Mouse (Mus musculus): ENCODE results near the gene Npas2.

Gene Npas2

DNA sequence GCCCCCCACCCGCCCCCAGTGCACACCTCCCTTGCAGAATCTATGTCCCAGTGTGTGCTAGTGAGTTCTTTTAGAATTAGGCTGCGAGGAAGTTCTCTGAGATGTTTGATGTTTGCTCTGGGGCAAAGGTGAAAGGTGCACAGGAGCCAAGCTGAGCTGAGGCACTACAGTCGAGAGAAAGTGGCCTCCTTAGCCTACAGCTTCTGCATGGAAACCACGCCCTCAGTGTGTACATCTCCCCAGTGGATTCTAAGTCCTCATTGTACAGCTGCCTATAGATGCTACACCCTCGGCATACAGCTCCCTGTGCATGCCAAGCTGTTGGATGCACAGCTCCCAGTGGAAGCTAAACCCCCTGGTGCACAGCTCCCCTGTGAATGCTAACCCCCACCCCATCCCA is 145.9 kb downstream of the Npas2 start:
- ChIA-PET CTCF (interaction anchor here in 2 of 4 experiments (0.6 to 1.4 kb wide), 3 partner anchors 78 to 329 kb away, joined by 3 to 8 read pairs (median 3); no protein-coding TSS in a partner anchor), POLR2A (interaction anchor here in 2 of 4 experiments (0.5 to 0.6 kb wide), 2 partner anchors 51 to 185 kb away, joined by 3 read pairs; no protein-coding TSS in a partner anchor)

- CTCF ChIA-PET = interaction anchor here in 1 of 4 experiments (1.4 kb wide), 1 partner anchor 330 kb away, joined by 8 read pairs; no protein-coding TSS in a partner anchor
These were observed 146.6 kb downstream of the Npas2 start for GRCm38 (mm10) chr1:39340156-39340555.

GRCm38 (mm10) chr1:39340647-39341046 is 147.1 kb downstream of the Npas2 start:
- CTCF ChIA-PET = interaction anchor here in 1 of 4 experiments (0.9 to 1.3 kb wide), 3 partner anchors 10 to 335 kb away, joined by 3 to 4 read pairs (median 3); no protein-coding TSS in a partner anchor
- POLR2A ChIA-PET = no interaction called here

More at GRCm38 (mm10) chr1:39340156-39340555, 146.6 kb downstream of the Npas2 start:
- POLR2A ChIA-PET = interaction anchor here in 1 of 4 experiments (0.6 kb wide), 1 partner anchor 184 kb away, joined by 3 read pairs; no protein-coding TSS in a partner anchor

DNA sequence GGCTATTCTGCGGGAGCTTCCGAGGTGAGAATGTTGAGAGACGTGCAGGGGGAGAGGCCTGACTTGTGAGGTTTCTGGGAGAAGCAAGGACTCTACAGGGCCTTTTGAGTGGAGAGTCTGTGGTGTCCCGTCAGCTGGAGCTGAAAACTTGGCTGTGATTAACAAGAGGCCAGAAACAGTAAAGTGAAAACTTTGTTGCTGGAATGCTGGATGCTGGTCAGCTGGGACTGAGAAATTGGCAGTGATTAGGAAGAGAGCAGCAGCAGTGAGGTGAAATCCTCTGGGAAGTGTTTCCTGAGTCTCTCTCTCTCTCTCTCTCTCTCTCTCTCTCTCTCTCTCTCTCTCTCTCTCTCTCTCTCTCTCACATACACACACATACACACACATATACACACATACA is 148.3 kb downstream of the Npas2 start:
- ChIA-PET POLR2A (interaction anchor here in 1 of 4 experiments (0.5 to 0.6 kb wide), 2 partner anchors 148 to 315 kb away, joined by 4 to 5 read pairs; partner anchors contain the start of gene Npas2), CTCF (interaction anchor here in 1 of 4 experiments (0.6 to 1.5 kb wide), 5 partner anchors 9 to 341 kb away, joined by 3 to 5 read pairs (median 4); no protein-coding TSS in a partner anchor)

- CTCF ChIA-PET = interaction anchor here in 1 of 4 experiments (0.7 kb wide), 1 partner anchor 341 kb away, joined by 3 read pairs; no protein-coding TSS in a partner anchor
- POLR2A ChIA-PET = interaction anchor here in 1 of 4 experiments (0.6 kb wide), 1 partner anchor 317 kb away, joined by 3 read pairs; no protein-coding TSS in a partner anchor
These were observed 149.7 kb downstream of the Npas2 start for GRCm38 (mm10) chr1:39343242-39343641.

DNA sequence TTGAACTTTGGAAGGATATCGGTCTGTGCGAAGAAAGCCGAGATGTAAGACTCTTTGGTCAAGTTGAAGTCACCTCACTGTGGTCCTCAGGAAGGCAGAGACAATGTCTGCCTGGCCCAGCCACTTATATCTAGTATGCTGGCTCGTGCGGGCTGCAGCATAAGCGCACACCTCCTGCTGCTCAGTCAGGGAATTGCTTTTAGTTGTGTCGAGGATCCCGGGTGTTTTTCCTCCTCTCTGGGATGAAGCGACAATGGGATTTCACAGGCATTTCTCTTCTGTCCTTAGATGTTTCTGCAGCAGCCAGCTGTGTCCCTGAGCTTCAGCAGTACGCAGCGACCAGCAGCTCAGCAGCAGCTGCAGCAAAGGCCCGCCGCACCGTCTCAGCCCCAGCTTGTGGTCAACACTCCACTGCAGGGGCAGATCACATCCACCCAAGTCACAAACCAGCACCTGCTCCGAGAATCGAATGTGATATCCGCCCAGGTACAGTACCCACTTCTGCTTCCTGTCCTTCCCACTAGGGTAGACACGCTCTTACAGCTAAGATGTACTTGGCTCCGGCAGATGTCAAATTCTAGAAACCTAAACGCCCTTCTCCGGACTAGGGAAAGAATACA is 151.6 kb downstream of the Npas2 start:
- POLR2A ChIA-PET = interaction anchor here in 1 of 4 experiments (0.6 to 1.4 kb wide), 3 partner anchors 25 to 340 kb away, joined by 3 to 5 read pairs (median 5); no protein-coding TSS in a partner anchor

DNA sequence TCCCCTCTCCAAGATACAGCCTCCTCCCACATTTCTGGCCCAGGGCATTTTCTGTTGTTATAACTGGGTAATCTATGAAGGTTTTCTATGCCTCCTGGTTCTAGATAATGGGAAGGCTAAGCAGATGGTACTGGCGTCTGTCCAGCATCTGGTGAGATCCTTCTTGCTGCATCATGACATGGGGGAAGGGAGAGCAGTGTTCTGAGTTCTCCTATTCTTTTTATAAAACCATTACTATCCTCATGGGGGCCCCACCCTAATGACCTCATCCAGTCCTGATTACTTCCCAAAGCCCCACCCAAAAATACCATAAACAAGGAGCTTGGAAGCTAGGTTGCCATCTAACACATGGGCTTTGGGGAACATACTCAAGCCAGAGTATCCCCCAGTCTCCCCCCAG is 155.5 kb downstream of the Npas2 start:
- ChIA-PET POLR2A (interaction anchor here in 3 of 4 experiments (0.6 to 1.8 kb wide), 12 partner anchors 14 to 339 kb away, joined by 3 to 9 read pairs (median 3); no protein-coding TSS in a partner anchor), CTCF (interaction anchor here in 2 of 4 experiments (0.9 to 1.6 kb wide), 2 partner anchors 27 to 338 kb away, joined by 3 to 7 read pairs; no protein-coding TSS in a partner anchor)

More for the DNA sequence above, 151.6 kb downstream of the Npas2 start:
- CTCF ChIA-PET = interaction anchor here in 2 of 4 experiments (0.6 to 2.0 kb wide), 3 partner anchors 334 to 366 kb away, joined by 3 to 8 read pairs (median 4); no protein-coding TSS in a partner anchor

- CTCF ChIA-PET = interaction anchor here in 2 of 4 experiments (0.5 to 1.6 kb wide), 2 partner anchors 63 to 339 kb away, joined by 3 to 7 read pairs; no protein-coding TSS in a partner anchor
These were observed 155.9 kb downstream of the Npas2 start for GRCm38 (mm10) chr1:39349427-39349826.

DNA sequence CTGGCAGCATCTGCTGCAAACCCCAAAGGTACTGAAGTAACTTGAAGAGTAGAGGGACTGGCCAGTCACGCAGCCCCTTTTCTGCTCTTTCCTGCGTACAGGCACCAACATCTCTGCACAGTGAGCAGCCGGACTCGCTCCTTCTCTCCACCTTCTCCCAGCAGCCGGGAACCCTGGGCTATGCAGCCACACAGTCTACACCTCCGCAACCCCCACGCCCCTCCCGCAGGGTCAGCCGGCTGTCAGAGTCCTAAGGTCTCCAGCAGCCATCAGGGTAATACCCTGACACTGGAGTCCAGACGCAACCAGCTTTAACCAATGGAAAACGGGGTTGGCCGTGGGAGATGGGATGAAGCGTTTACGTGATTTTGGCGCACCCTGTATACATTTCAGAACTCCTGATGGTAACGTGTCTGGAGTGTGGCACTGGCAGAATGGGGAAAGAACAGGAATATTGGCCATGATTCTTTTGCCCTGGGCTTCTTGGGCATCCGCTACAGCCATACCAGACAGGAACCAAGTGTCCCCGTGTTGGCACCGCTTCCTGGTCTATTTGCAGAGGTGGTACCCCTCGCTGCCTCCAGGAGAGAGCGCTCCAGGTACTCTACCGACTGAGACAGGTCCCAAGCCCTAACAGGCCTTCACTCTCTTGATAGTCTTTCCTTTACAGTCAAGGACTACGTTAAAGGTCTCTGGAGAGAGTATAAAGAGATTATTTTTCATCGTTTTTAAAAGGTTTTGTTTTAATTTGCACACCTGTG is 168.4 kb downstream of the Npas2 start:
- CTCF ChIA-PET = interaction anchor here in 1 of 4 experiments (0.7 kb wide), 1 partner anchor 136 kb away, joined by 3 read pairs; no protein-coding TSS in a partner anchor
- POLR2A ChIA-PET = interaction anchor here in 2 of 4 experiments (0.5 to 5.1 kb wide), 5 partner anchors 13 to 609 kb away, joined by 3 to 51 read pairs (median 4); no protein-coding TSS in a partner anchor

More at GRCm38 (mm10) chr1:39349427-39349826, 155.9 kb downstream of the Npas2 start:
- POLR2A ChIA-PET = interaction anchor here (0.5 to 1.8 kb wide), 13 partner anchors 9 to 339 kb away, joined by 3 to 9 read pairs (median 3); no protein-coding TSS in a partner anchor

- CTCF ChIA-PET = interaction anchor here in 2 of 4 experiments (0.7 to 1.5 kb wide), 2 partner anchors 135 to 165 kb away, joined by 5 to 8 read pairs; no protein-coding TSS in a partner anchor
- POLR2A ChIA-PET = interaction anchor here in 3 of 4 experiments (0.7 to 5.1 kb wide), 8 partner anchors 10 to 1359 kb away, joined by 3 to 51 read pairs (median 4); partner anchors contain the start of gene Tbc1d8 (in 1 of the 3)
These were observed 169.0 kb downstream of the Npas2 start for GRCm38 (mm10) chr1:39362515-39362893.

DNA sequence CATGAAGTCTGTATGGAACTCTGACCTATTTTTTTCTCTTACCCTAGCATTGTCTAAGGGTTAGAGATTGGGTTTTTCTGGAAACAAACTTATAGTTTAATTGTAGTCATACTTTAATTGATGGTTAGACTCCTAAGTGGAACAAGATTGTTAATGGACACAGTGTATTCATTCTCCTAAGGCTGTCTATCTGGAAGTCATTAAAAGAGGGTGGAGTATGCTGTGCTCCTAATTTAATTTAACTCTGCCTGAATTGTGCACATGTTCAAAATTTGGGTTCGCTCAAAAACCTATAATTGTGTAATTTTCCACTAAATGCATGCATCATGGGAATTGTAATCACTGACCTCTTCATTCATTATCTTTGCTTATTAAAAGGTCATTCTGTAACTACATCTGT is 172.0 kb downstream of the Npas2 start:
- ChIA-PET POLR2A (interaction anchor here in 2 of 4 experiments (0.8 to 5.1 kb wide), 3 partner anchors 9 to 47 kb away, joined by 3 to 51 read pairs (median 5); no protein-coding TSS in a partner anchor), CTCF (no interaction called here)

- ChIA-PET POLR2A (interaction anchor here in 2 of 4 experiments (1.5 to 10.0 kb wide), 2 partner anchors 14 to 15 kb away, joined by 5 to 99 read pairs; no protein-coding TSS in a partner anchor), CTCF (no interaction called here)
These were observed 173.5 kb downstream of the Npas2 start for GRCm38 (mm10) chr1:39367045-39367444.

- CTCF ChIA-PET = no interaction called here
- POLR2A ChIA-PET = interaction anchor here in 3 of 4 experiments (0.9 to 10.0 kb wide), 4 partner anchors 9 to 110 kb away, joined by 3 to 99 read pairs (median 7); no protein-coding TSS in a partner anchor
These were observed 174.2 kb downstream of the Npas2 start, which contains the start of gene Rpl31 for GRCm38 (mm10) chr1:39367601-39368266. Gene Rpl31 (plus strand): TSS chr1:39367842.

DNA sequence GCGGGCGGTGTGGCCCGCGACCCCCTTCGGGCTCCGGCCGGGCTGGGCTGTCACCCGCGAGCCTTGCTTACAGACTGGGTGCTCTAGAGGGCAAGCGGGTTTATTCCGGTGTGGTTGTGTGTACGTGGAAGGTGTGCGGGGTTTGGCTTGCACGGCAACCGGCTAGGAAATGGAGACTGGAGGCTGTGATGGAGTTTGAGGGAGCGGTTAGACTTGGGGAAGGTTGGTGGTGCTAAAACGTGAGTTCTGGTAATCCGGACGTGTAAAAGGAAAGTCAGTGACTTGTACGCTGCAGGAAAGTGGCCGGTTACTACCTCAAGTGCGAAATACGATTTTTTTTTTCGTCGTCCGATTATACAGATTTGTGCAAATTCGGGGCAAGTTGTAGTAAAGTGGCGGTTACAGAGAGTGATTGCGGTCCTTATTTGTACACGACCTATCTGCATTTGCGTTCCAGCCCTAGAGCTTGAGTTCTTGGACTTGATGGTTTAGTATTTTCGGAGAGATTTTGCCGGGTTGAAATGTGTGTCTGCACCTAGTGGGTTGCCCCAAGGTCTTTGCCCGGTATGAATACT is 174.8 kb downstream of the Npas2 start:
- ChIA-PET CTCF (no interaction called here), POLR2A (interaction anchor here in 3 of 4 experiments (0.9 to 10.0 kb wide), 4 partner anchors 10 to 109 kb away, joined by 3 to 99 read pairs (median 7); no protein-coding TSS in a partner anchor)

DNA sequence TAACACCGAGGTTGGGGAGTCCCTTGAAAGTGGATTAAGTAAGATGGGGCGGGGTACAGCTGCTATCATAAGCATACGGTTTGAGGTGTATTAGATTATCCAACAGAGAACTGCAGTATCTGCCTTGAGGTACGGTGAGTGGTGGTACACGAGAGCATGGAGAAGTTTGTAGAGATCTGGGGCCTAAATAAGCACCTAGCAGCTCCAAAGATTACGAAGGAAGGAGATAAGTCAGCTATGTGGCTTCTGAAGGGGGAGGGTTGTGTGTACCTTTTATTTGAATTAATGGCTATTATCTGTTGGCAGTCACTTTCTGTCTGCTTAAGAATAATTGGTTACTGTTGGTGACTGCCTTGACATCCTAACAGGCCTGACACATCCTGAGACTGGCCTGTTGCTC is 176.9 kb downstream of the Npas2 start:
- POLR2A ChIA-PET = interaction anchor here in 3 of 4 experiments (0.6 to 10.0 kb wide), 13 partner anchors 10 to 365 kb away, joined by 3 to 99 read pairs (median 3); partner anchors contain the start of gene Tbc1d8 (in 2 of the 3)
- CTCF ChIA-PET = no interaction called here

GRCm38 (mm10) chr1:39372220-39372843 is 178.8 kb downstream of the Npas2 start:
- ChIA-PET POLR2A (interaction anchor here (0.5 to 10.0 kb wide), 51 partner anchors 8 to 385 kb away, joined by 3 to 99 read pairs (median 4); partner anchors contain the start of genes Tbc1d8 (in 2 of the 4), Cnot11 (in 1 of the 4) and Rnf149 (in 1 of the 4)), CTCF (interaction anchor here in 1 of 4 experiments (1.0 kb wide), 1 partner anchor 155 kb away, joined by 3 read pairs; no protein-coding TSS in a partner anchor)

All from embryonic stem cell, embryonic (primary cell).